Mouse (Mus musculus): ENCODE results near the gene Ccdc159.

- TF ChIP-seq POLR2A (IDR thresholded peaks at IDR 0.05; ENCODE audit: extremely low read depth, insufficient read depth, low read length) (no peak), CTCF (IDR thresholded peaks at IDR 0.05; ENCODE audit: low read depth, low read length) (no peak)
These were observed 34.7 kb downstream of the Ccdc159 start for GRCm38 (mm10) chr9:21962010-21962409.
